Mouse (Mus musculus) spleen, adult 2 months (tissue): ENCODE data around the gene Trim59.

Source experiments
- CTCF ChIP-seq: fragments of 200-500 bp; IDR thresholded peaks from 2 replicates; pipeline ENCODE4 v1.5.1; 2011; ENCODE audit warnings: mild to moderate bottlenecking, inconsistent platforms; ENCODE audit not compliant: insufficient read depth, insufficient read length, insufficient replicate concordance; ENCODE audit errors: extremely low read depth
- POLR2A ChIP-seq: fragments of 200-500 bp; IDR thresholded peaks from 2 replicates; pipeline ENCODE4 v1.6.1; 2011; ENCODE audit warnings: low read depth, low read length, inconsistent platforms

GRCm38 (mm10) chr3:69049011-69049410, 4.5 kb upstream of the Trim59 start:
- TF ChIP-seq CTCF, result no peak
- TF ChIP-seq POLR2A, result no peak
